Mouse (Mus musculus) Muller cell, postnatal 12 days (primary cell): ENCODE measurements around the gene Usp44.

ENCODE experiments used
- DNase-seq: peaks from one replicate; pipeline ENCODE4 v3.0.0-alpha.2; 2015; ENCODE audit errors: inconsistent ontology term

Usp44 gene

DNA sequence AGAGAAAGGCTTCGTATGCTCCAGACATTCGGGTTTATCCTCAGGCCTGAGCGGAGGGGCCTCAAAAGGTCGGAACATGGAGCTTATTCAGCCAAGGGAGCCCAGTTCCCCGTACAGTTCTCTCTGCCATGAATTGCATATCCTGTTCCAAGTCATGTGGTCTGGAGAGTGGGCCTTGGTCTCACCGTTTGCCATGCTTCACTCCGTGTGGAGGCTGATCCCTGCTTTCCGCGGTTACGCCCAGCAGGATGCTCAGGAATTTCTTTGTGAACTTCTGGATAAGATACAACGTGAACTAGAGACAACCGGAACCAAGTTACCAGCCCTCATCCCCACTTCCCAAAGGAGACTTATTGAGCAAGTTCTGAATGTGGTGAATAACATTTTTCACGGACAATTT, 15.4 kb downstream of the Usp44 start:
- DNase-seq = no peak

- no peak for DNase-seq
These were observed 23.8 kb downstream of the Usp44 start for GRCm38 (mm10) chr10:93855126-93855525.

GRCm38 (mm10) chr10:93856095-93856494, 24.7 kb downstream of the Usp44 start:
- no peak for DNase-seq

DNA sequence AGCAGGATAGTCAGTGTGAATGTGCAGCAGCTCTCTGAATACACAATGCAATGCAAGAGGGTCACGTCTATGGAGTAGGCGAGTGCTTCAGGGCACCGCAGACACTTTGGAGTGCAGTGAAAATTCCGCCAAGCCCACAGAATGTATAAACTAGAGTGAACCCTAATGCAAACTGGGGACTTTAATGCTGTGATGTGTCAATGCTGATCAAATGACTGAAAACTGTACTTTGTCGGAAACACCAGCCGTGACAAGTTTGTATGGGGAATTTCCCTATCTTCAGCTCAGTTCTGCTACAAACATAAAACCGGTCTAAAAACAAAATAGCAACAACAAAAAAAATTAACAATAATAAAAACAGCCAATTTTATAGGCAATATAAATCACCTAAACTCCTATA, 37.0 kb downstream of the Usp44 start:
- no peak for DNase-seq

DNA sequence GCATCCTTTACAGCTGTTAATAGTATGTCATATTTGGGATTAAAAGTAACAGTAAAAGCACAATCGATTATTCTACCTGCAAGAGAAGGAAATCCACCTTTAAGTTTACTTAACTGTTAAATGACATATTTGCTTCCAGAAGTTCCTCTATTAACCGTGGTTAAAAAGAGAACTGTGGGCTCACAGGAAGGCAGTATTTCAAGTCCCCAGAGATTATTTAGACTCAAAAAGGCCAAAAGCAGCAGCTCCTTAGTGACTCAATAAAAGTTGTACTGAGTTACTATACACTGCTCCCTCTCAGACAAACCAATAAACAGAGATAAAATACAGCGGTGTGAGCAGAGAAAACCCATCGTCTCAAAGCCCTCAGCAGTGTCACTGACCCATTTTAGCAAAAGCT, 37.5 kb downstream of the Usp44 start:
- no peak for DNase-seq

DNA sequence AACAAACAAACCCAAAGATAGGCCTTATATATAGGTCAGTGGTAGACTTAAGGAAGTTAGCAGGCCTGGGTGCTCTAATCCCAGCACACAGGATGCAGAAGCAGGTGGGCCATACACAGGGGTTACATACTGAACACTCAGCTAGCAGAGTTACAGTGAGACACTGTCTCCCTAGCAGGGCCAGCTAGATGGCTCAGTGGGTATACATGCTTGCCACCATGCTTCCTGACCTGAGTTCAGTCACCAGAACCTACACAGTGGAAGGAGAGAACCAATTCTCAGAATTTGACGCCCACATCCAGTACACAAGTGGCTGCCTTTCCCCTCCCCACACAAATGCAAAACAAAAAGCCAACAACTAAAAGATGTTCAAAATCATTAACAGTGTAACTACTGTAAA, 45.4 kb downstream of the Usp44 start:
- no peak for DNase-seq

DNA sequence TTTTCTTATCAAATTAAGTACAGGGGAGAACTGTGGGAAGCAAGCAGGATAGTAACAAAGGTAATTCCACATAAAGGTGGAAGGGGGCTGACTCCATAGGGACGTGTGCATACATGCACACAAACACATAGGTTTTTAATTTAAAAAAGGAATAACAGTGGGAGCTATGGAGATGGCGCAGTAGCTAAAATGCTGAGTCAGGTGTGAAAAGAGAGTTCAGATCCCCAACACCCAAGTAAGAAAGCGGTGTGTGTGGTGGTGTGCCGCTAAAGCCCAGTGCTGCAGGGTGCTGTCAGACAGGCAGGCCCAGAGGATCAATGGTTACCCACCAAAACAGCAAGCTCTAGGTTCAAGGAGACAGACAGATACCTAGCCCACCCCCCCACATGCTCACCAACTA, 47.4 kb downstream of the Usp44 start:
- no peak for DNase-seq

GRCm38 (mm10) chr10:93881918-93882317, 50.6 kb downstream of the Usp44 start:
- DNase-seq = no peak

DNA sequence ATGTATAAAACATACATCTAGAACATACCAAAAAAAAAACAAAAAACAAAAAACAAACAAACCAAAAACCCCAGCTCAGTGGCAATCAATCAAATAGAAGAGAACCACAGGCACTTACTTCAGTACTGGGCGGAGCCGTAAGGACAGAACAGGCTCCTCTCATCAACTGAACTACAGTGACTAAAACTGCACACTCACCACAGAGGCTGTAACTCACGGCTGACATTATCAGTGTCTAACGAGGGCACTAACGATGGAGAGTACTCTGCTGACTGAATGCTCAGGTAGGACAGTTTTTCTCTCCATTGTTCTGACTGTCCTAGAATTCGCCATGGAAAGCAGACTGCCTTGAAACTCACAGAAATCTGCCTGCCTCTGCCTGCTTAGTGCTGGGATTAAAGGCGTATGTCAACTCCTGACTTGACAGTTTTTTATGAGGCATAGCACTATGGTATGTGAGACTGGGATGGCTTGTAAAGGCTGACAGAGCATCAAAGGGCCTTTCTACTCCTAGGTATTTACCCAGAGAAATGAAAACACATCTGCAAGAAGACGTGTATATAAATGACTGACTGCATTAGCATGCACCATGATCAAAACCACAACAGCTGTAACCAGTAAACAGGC, 51.5 kb downstream of the Usp44 start:
- no peak for DNase-seq

- DNase-seq = no peak
These were observed 54.6 kb downstream of the Usp44 start for GRCm38 (mm10) chr10:93885839-93886477.

DNA sequence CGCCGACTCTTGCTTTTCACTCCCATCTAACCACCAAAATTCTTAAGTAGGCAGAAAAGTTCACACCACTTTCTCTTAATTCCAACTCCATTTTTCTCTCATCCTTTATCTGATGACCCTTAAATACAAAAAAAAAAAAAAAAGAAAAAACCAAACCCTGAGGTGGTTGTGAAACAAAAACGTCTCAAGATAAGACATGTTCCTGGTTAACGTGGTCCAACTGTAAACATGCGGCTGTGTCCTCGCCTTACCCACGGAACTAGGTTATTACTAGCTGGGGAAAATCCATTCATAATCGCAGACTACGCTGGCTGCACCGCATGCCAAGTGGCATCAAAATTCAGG, 57.2 kb downstream of the Usp44 start:
- no peak for DNase-seq

GRCm38 (mm10) chr10:93888935-93889578, 57.7 kb downstream of the Usp44 start:
- DNase-seq = no peak

GRCm38 (mm10) chr10:93889579-93889950, 58.2 kb downstream of the Usp44 start:
- DNase-seq = peak; percentile 93

DNA sequence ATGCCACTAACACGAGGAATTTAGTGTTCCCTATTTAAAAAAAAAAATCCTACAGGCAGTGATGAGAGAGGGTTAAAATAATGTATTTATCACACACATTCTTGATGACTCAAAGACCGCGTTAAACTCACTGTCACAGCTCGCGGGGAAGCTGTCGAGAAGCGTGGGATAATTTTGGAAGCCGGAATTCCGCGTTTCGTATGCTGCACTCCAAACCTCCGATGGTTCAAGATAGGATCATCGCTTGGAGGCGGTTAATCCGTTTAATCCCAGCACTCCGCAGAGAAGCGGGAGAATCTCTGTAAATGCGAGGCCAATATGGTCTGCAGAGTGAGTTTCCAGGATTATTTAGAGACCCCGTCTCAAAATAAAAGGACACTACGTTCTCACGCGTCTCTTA, 58.6 kb downstream of the Usp44 start:
- no peak for DNase-seq

DNA sequence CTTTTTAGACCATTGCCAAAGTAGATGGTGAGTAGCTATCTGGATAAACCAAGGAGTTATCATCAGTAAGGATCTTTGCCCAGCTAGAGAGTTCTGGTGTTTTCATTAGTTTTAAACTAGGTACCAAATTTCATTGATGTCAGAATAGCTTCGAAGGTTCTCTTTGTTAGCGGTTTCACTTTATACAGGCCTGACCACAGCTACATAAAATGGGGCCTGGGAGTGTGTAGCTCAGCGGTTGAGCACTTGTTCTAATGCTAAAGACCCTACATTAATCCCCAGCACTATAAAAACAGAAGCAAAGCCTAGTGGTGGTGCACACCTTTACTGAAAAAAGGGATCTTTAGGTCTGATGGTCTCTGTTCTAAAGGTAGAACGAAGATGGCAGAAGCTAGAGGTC, 59.2 kb downstream of the Usp44 start:
- no peak for DNase-seq

DNA sequence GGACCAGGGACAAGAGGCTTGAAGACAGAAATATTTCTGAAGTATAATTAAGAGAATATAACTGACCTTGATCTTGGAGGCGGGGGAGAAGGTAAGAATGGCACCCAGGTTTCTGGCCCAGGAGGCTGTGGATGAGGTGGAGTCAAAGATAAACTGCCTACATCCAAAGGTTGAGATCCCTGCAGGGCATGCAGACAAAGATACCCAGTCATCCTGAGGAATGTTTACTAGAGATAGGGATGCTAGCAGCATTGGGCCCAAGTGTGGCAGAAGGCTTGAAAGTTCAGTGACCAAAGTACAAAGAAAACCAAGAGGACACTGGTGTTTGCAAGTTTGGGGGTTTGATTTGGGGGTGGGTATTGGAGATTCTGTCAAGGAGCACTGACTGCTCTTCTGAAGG, 59.7 kb downstream of the Usp44 start:
- no peak for DNase-seq

- no peak for DNase-seq
These were observed 61.2 kb downstream of the Usp44 start for GRCm38 (mm10) chr10:93892551-93892950.

DNA sequence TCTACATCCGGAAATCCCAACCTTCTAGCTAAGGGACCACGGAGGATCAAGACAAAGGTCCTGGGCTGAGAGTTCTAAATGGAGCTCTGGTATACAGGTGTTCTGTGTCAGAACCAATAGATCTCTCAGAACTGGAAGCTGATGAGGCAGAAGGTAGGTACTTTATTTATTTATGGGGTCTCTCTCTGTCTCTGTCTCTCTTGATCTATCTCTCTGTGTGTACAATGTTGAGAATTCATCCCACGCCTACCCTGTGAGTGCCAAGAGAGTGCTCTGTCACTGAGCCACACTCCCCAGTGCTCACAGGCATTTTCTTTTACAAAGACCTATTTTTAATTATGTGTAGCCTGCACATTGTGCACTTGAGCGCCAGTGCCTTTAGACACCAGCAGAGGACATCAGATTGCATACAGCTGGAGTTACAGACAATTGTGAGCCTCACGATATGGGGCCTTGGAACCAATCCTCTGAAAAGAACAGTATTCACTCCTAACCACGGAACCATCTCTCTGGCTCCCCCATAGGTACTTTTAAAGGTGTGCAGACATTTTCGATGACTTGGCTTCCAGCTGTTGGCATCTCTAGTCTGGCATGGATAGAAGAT, 65.8 kb downstream of the Usp44 start, which contains the start of gene Metap2:
Gene Metap2, minus strand, starts transcription at position 51 of the 604 bp plus-strand sequence.
- no peak for DNase-seq

DNA sequence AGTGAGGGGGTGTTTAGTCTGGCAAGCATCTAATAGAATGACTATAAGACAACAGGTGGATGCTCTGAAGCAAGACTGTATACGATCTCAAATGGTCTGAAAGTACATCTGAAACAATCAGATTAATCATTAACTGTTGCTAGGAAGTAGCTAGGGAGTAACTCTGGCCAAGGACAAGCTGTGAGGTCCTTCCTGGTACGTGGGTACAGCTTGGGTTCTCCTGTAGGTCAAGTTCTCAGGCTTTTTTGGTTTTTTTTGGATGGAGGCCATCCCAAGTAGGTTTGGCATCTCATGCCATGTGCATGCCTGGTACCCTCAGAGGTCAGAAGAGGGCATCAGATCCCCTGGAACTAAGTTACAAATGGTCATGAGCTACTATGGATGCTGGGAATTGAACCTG, 67.9 kb downstream of the Usp44 start:
- peak; percentile 20 for DNase-seq

GRCm38 (mm10) chr10:93899907-93900306, 68.6 kb downstream of the Usp44 start:
- no peak for DNase-seq

DNA sequence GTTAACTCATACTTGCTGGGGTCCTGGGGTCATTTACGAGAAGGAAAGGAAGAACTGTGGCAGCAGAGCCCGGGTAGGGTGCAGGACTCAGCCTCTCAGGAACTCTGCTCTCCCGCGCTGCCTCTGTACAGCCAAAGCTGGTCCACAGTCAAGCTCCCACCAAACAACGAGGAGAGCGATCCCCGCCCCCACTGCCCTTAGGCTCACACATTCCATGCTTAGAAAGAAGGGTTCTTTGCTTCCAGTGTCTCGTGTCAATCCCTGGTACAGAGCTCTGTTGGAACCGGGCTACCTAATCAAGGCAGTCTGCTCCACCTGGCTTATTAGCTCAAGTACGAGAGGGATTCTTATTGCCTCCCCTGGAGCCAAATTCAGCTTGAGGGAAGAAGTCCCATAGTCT, 76.0 kb downstream of the Usp44 start:
- DNase-seq = no peak
